Mouse (Mus musculus): ENCODE data around the gene Prkch. TPM values are rescaled to one million over a fixed set of nuclear protein-coding genes. Genes with fewer than 3 reads are reported as not detected.
"Not testable (repeated sequence)": the region's sequence is repeated elsewhere in the genome, so short reads cannot be mapped to it uniquely, and the experiment has no call there.

Gene Prkch
- 1 to 10 TPM; 3.2 to 5.6 (median 4.3) TPM for total RNA-seq (2022)

- DNase-seq (ENCODE audit: low spot score in 2 of 2), result peak in 1 of 2 experiments; percentile 20
These were observed at the start of gene Prkch for GRCm38 (mm10) chr12:73584610-73585240. TSS of gene Prkch (plus strand) at chr12:73584796.

DNA sequence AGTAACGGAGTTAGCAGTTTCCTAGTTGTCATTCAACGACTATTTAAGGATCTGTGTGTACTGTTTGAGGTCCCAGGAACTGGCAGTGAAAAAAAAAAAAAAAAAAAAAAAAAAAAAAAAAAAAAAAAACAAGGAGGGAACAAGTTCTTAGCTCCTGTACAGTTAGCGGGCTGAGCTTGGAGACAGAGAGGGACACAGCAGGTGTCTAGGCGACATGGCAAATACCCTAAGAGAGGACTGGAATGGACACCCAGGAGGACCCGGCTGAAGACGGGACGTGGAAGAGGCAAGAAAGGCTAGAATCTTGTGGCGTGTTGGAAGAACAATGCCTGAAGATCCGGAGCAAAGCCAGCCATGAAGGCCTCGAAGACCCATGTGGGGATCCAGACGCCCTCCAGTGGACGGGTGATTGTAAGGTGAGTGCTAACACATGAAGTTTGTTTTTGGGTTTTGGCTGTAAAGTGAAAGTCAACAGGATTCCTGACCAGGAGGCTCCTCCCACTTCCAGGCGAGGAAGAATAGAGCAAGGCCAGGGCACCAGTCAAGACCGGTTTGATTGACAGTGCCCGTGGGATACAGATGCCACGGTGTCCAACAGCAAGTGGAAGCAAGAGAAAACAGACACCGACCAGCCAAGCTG, 47.0 kb upstream of the Prkch start:
- DNase-seq (ENCODE audit: low spot score in 2 of 2), result no peak

- not testable (repeated sequence) for DNase-seq (ENCODE audit: low spot score in 2 of 2)
These were observed 46.5 kb upstream of the Prkch start for GRCm38 (mm10) chr12:73538139-73538508.

DNA sequence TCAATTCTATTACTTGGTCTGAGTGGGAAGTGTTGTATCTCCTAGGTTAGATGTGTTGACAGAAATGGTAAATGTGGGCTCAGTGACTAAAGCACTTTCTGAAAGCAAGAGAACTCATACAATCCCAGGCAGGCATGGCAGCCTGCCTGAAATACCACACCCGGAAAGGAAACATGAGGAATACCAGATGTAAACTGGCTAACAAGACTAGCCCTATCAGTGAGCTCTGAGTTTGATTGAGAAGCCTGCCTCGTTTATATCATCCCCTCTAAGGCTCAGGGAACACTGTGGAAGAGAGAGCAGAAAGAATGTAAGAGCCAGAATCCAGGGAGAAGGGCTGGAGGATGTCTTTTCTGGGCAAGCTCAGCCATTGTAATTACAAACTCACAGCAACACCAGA, 45.4 kb upstream of the Prkch start:
- DNase-seq (ENCODE audit: low spot score in 2 of 2), result no peak

DNA sequence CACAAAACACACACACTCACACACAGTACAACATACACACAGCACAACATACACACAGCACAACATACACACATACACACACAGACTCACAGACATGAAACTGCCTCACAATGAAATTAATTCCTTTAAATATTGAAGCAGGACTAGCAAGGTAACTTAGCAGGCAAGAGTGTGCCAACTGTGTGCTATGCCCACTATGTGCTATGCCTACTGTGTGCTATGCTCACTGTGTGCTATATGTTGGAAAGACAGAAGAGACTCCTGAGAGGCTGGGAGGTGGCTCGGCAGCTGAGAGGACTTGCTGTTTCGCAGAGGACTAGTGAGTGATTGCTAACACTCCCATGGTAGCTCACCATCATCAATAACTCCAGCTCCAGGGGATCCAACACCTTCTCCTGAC, 44.2 kb upstream of the Prkch start:
- no peak for DNase-seq (ENCODE audit: low spot score in 2 of 2)

GRCm38 (mm10) chr12:73543191-73543590, 41.4 kb upstream of the Prkch start:
- no peak for DNase-seq (ENCODE audit: low spot score in 2 of 2)

DNA sequence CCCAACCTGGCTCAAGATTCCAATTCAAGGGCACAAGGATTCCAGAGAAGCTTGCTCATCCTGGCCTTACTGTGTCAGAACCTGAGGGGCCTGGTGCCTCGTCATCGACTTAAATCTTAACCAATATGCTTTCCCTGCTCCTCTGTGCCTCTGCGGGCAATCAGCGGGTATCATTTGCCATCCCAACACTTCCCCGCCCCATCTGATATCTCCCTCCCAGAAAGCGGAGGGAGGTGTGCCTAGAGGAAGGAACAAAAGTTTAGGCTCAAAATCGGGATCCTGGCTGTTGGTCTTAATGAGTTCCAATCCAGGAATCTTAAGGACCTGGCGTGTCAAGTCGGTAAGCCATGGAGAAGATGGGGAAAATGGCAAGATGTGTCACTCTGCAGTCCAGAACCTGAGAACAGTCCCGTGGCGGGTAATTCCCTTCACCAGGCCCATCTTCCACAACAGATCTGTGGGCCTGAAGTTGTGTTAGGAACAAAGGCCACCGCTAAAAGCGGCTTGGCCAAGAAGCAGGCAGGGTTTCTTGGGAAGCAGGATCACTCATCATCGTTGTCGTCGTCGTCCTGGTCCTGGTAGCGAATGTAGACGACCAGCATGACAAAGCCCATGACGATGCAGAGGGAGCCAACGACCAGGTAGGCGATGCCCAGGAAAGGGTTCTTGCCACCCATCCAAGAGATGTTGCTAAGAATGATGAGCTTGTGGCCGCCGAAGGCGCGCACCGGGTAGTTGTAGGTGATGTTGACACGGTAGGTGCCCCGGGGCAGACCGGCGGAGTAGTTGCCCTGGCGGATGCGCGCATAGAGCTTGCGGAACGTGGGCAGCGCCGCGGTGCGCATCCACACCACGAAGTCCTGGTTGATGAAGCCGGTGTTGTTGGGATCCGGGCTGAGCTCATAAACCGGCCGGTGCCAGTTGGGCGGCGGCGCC, 39.6 kb upstream of the Prkch start:
- no peak for DNase-seq (ENCODE audit: low spot score in 2 of 2)

DNA sequence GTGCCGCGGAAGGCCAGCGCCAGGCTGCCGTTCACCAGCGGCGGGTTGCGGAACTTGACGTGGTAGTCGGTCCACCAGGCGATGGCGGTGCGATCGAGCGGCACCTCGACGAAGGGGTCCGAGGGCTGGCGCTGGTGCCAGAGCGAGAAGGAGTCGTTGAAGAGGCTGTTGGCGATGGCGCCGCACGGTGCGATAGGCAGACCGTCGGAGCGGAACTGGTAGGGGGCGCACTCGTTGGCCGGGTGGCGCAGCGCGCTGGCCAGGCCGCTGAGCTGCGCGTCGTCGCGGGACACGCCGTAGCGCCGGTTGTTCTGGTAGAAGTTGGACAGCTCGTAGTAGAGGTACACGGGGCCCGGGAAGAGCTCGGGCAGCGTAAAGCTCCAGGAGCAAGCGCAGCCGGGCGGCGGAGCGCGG, 38.9 kb upstream of the Prkch start:
- no peak for DNase-seq (ENCODE audit: low spot score in 2 of 2)

DNA sequence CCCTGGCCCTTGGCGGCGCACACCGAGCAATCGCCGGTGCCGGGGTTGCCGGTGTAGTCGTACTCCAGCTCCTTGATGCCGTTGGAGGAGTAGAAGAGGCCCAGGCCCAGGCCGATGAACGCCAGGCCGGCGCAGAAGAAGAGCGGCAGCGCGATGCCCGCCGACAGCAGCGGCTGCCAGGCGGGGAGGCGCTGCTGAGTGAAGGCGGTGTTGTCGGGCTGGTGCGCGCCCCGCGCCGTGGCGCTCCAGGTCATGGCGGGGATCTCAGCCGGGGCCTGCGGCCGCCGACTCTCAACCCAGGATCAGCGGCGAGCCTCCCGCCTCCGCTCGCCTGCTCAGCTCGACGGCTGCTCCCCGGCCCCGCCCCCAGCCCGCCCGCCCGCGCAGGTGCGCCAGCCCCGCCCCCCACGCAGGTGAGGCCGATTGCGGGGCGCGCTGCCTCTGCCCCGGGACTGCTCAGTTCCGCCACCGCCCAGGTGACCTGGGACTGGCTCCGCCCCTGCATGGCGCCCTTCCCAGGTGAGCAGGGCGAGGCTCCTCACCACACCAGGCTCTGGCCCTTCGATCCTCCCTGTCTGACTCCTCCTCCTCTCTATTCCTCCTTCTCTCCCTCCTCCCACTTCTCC, 38.4 kb upstream of the Prkch start, which contains the start of gene Tmem30b:
Gene Tmem30b, minus strand, starts transcription at position 307 of the 626 bp plus-strand sequence.
- no peak for DNase-seq (ENCODE audit: low spot score in 2 of 2)

DNA sequence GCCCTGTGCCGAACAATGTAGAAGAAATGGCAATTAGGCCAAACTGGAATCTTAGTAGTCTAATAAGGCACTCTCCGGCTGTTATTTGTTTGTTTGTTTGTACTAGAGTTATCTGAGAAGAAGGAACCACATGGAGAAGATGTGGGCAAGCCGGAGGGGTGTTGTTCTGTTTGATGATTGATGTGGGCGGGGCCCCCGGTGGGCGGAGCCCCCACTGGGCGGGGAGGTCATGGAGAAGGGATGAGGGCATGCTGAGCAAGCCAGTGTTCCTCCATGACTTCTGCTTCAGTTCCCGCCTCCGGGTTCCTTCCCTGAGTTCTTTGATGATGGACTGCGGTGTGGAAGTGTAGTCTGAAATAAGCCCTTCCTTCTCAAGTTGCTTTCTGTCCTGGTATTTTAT, 37.0 kb upstream of the Prkch start:
- DNase-seq (ENCODE audit: low spot score in 2 of 2), result no peak

GRCm38 (mm10) chr12:73548259-73548658, 36.3 kb upstream of the Prkch start:
- no peak for DNase-seq (ENCODE audit: low spot score in 2 of 2)

DNA sequence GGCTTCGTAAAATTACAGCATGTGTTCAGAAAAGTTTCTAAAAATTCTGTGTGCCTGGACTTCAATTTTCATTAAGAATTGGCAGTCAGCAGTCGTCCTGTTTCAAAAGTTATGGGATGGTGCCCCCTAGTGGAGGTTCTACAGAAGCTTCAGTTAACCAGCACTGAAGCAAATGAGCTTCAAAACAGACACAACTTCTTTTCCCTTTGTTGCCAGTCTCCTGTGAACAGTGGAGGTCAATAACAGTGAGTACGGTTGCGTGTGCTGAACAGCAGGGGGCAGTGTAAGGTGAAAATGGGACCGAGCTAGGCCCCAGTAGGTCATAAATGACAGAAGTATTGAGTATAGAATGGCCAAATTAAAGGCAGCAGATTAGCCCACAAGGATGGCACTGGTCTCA, 30.4 kb upstream of the Prkch start:
- DNase-seq (ENCODE audit: low spot score in 2 of 2), result peak; percentile 25 to 52

GRCm38 (mm10) chr12:73558525-73559195, 25.9 kb upstream of the Prkch start:
- DNase-seq (ENCODE audit: low spot score in 2 of 2), result peak; percentile 27 to 45

DNA sequence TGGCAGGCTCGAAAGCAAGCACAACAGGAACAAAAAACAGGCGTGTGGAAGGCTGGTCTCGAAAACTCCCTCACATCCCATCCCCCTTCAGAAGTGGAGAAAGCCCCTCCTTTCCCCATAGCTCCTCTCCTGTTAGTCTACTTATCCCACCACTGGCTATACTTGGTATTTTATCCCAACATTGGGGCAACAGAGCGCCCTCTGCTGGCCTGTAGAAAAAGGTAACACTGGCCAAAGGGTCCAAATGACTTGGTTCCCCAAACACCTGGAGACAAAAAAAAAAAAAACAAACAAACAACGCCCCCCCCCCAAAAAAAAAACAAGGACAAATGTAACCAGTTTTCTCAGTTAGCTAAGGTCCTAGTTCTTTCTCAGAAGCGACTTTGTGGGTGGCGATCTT, 24.5 kb upstream of the Prkch start:
- no peak for DNase-seq (ENCODE audit: low spot score in 2 of 2)

- DNase-seq (ENCODE audit: low spot score in 2 of 2), result not testable (repeated sequence)
These were observed 21.5 kb upstream of the Prkch start for GRCm38 (mm10) chr12:73563122-73563521.

DNA sequence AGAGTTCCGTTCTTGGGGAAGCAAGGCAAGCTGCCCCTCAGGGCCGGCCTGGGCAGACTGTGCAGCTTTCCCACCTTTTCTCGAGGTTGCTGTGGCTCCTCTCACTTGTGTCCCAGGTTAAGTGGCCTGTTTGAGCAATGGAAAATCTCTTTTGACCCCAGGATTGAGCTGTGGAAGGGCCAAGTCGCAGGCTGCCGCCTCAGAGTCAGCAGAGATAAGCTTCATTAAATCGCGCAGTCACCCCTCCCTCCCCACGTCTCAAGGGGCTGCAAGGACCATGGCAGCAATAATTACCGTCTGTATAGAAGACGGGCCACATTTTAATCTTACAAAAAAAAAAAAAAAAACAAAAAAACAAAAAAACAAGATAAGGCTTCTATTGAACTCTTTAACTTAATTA, 20.4 kb upstream of the Prkch start:
- no peak for DNase-seq (ENCODE audit: low spot score in 2 of 2)

DNA sequence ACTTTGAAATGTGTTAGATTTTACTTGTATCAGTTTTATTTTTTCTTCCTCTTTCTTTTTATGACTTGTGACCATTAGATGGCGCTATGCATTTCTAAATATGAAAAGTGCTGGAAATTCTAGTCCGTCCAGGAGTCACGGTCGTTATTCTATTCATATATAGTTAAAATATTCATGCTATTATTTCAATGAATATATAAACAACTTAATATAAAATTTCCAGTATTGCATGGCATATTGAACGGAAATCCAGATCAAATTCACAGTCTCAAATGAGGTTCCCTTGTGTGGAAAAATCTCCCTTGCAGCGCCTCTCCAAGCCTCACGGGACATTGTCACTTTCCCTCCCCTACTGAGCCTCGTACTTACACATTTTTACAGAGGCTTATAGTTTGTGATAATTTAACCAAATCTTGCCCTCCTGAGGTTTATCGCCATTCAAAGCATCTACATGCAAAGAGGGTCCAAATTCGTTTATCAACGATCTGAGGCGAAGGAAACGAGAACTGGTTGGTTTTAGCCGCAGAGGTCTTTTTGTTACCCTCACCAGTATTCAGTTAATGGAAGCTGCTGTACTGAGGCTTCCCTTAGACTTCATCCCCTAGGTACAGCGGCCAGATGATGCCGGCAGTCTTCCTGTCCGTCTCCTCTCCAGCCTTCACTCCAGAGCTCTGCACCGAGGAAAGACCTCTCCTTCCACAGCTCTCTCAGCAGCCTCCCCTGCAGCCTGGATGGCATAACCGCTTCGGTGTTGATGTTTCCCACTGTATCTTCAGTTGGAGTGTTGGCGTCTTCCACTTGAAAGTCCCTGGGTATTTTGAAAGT, 19.6 kb upstream of the Prkch start:
- DNase-seq (ENCODE audit: low spot score in 2 of 2), result no peak

DNA sequence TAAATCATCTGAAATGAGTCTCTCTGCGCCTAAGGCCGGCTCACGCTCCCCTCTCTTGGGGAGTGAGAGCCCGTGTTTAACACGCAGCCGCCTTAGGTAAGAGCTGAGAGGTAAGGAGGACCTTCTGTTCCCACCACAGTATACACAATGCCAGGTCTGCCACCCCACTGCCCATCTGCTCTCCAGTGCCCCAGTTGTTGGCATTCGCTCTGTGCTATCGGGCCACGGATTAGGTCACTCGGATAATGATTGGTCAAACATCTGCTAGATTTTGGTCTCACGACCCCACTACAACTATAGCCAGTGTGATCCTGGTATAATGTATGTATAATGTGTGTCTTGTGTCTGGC, 19.0 kb upstream of the Prkch start:
- DNase-seq (ENCODE audit: low spot score in 2 of 2), result no peak

GRCm38 (mm10) chr12:73574632-73575031, 10.0 kb upstream of the Prkch start:
- DNase-seq (ENCODE audit: low spot score in 2 of 2), result no peak

DNA sequence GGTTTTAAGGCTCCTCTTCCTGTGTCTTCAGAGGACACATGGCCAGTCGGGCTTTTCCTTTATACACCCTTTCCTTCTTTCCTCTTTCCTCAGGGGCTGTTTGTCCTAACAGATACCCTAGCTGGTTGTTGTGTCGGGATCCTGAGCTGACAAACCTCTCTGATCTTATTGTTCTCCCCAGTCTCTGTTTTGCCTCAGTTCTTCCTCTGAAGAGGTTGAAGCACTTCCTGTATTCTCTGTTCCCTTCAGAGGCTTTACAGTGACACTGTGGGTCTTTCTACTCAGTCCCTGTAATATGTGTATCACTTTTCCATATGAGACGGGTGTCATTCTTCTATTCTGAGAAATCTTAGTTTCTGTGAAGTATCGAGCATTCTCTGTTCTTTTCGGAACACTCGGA, 6.5 kb upstream of the Prkch start:
- no peak for DNase-seq (ENCODE audit: low spot score in 2 of 2)

Measured in layer of hippocampus, adult 8-10 months (tissue).